Mouse (Mus musculus) kidney, adult 11 months (tissue): Measurements from ENCODE around the gene Afdn.
A peak's percentile ranks its signal among the peaks of the same experiment; 100 is the strongest.
"Not testable (repeated sequence)": the region's sequence is repeated elsewhere in the genome, so short reads cannot be mapped to it uniquely, and the experiment has no call there.

ENCODE experiments used
- DNase-seq: peaks from one replicate; pipeline ENCODE4 v3.0.0; 2022

The Afdn gene

GRCm38 (mm10) chr17:13889818-13890434, 129.6 kb downstream of the Afdn start:
- no peak for DNase-seq

- no peak for DNase-seq
Observed at GRCm38 (mm10) chr17:13890932-13891331, 130.6 kb downstream of the Afdn start.

- no peak for DNase-seq
Observed at GRCm38 (mm10) chr17:13898838-13899237, 138.5 kb downstream of the Afdn start.

GRCm38 (mm10) chr17:13899241-13899640, 138.9 kb downstream of the Afdn start:
- no peak for DNase-seq

- no peak for DNase-seq
Observed at GRCm38 (mm10) chr17:13903793-13904192, 143.5 kb downstream of the Afdn start.

GRCm38 (mm10) chr17:13907082-13907481, 146.7 kb downstream of the Afdn start:
- DNase-seq, result no peak

- no peak for DNase-seq
Observed at GRCm38 (mm10) chr17:13907681-13908080, 147.3 kb downstream of the Afdn start.

- no peak for DNase-seq
Observed at GRCm38 (mm10) chr17:13913951-13914350, 153.6 kb downstream of the Afdn start.

- DNase-seq, result peak; percentile 48
Observed at GRCm38 (mm10) chr17:13914531-13914930, 154.2 kb downstream of the Afdn start.

GRCm38 (mm10) chr17:13920771-13921170, 160.4 kb downstream of the Afdn start:
- peak; percentile 31 for DNase-seq

GRCm38 (mm10) chr17:13923418-13923817, 163.1 kb downstream of the Afdn start:
- DNase-seq, result no peak

GRCm38 (mm10) chr17:13924588-13924987, 164.2 kb downstream of the Afdn start:
- DNase-seq, result no peak

- DNase-seq, result no peak
Observed at GRCm38 (mm10) chr17:13925931-13926330, 165.6 kb downstream of the Afdn start.

- DNase-seq, result no peak
Observed at GRCm38 (mm10) chr17:13930421-13930820, 170.1 kb downstream of the Afdn start.

- not testable (repeated sequence) for DNase-seq
Observed at GRCm38 (mm10) chr17:13935364-13935763, 175.0 kb downstream of the Afdn start.

- DNase-seq, result no peak
Observed at GRCm38 (mm10) chr17:13937787-13938186, 177.4 kb downstream of the Afdn start.

- DNase-seq, result peak; percentile 36
Observed at GRCm38 (mm10) chr17:13938652-13939051, 178.3 kb downstream of the Afdn start.

GRCm38 (mm10) chr17:13939231-13939630, 178.9 kb downstream of the Afdn start:
- not testable (repeated sequence) for DNase-seq

- no peak for DNase-seq
Observed at GRCm38 (mm10) chr17:13940487-13940886, 180.1 kb downstream of the Afdn start.

GRCm38 (mm10) chr17:13948073-13948472, 187.7 kb downstream of the Afdn start, which contains the start of gene Gm7168:
Gene Gm7168, plus strand, starts transcription at chr17:13948373.
- not testable (repeated sequence) for DNase-seq

GRCm38 (mm10) chr17:13951570-13951969, 191.2 kb downstream of the Afdn start:
- DNase-seq, result not testable (repeated sequence)
